Mouse (Mus musculus): ENCODE data around the gene Ccdc15. TPM values are rescaled to one million over a fixed set of nuclear protein-coding genes. Genes with fewer than 3 reads are reported as not detected.
"Not testable (repeated sequence)": the region's sequence is repeated elsewhere in the genome, so short reads cannot be mapped to it uniquely, and the experiment has no call there.

Gene Ccdc15
- total and polyA plus RNA-seq, 2 experiments from 2014 or later = 0.99 to 2.5 TPM

- 0 out of 2 replicates have a peak, but pooled peaks cover 3% of the 10 kb centered on the region for H3K36me3 ChIP-seq (replicated peaks; ENCODE audit: control insufficient read depth, insufficient read depth, low read length)
- no peaks in the 10 kb centered on the region for H3K9me3 ChIP-seq (replicated peaks; ENCODE audit: control insufficient read depth, low read length)
- H3K4me3 ChIP-seq (ENCODE audit: low read depth, low read length) = peak overlapping the region; percentile 92
- H3K4me2 ChIP-seq (ENCODE audit: low read depth, low read length) = peak overlapping the region; percentile 97
- H3K4me1 ChIP-seq (ENCODE audit: control insufficient read depth, insufficient read depth) = peaks cover 12% of the 10 kb centered on the region
- H3K27me3 ChIP-seq (ENCODE audit: control insufficient read depth, insufficient read depth, low read length) = no peaks in the 10 kb centered on the region
- WGBS = 23% methylated on average over 12 of the region's 12 CpGs
- TF ChIP-seq CTCF (IDR thresholded peaks at IDR 0.05; ENCODE audit: low read depth) (no peak), EP300 (IDR thresholded peaks at IDR 0.05; ENCODE audit: low read depth) (no peak)
- no peak for DNase-seq (ENCODE audit: low spot score)
- peak overlapping the region; percentile 89 for H3K27ac ChIP-seq (ENCODE audit: low read depth)
- peak overlapping the region; percentile 90 for H3K9ac ChIP-seq (replicated peaks; ENCODE audit: low read depth, low read length)
- ATAC-seq (ENCODE audit: insufficient read depth, low read depth) = 0 out of 2 replicates have a peak, but pooled peaks have one; percentile 9
These were observed 846 bp downstream of the Ccdc15 start for GRCm38 (mm10) chr9:37347184-37347987.

- ATAC-seq (ENCODE audit: insufficient read depth, low read depth) (no peak), DNase-seq (ENCODE audit: low spot score) (no peak)
- H3K4me1 ChIP-seq (ENCODE audit: control insufficient read depth, insufficient read depth) = peaks cover 12% of the 10 kb centered on the region
- no peaks in the 10 kb centered on the region for H3K9me3 ChIP-seq (replicated peaks; ENCODE audit: control insufficient read depth, low read length)
- H3K9ac ChIP-seq (replicated peaks; ENCODE audit: low read depth, low read length) = no peak overlapping the region
- WGBS = 69% methylated on average over 3 of the region's 3 CpGs
- H3K27me3 ChIP-seq (ENCODE audit: control insufficient read depth, insufficient read depth, low read length) = no peaks in the 10 kb centered on the region
- no peak overlapping the region for H3K4me2 ChIP-seq (ENCODE audit: low read depth, low read length)
- 0 out of 2 replicates have a peak, but pooled peaks cover 8% of the 10 kb centered on the region for H3K36me3 ChIP-seq (replicated peaks; ENCODE audit: control insufficient read depth, insufficient read depth, low read length)
- no peak overlapping the region for H3K4me3 ChIP-seq (ENCODE audit: low read depth, low read length)
- TF ChIP-seq CTCF (IDR thresholded peaks at IDR 0.05; ENCODE audit: low read depth) = no peak
- no peak for TF ChIP-seq EP300 (IDR thresholded peaks at IDR 0.05; ENCODE audit: low read depth)
- no peak overlapping the region for H3K27ac ChIP-seq (ENCODE audit: low read depth)
These were observed 2.8 kb downstream of the Ccdc15 start for GRCm38 (mm10) chr9:37345406-37345805.

DNA sequence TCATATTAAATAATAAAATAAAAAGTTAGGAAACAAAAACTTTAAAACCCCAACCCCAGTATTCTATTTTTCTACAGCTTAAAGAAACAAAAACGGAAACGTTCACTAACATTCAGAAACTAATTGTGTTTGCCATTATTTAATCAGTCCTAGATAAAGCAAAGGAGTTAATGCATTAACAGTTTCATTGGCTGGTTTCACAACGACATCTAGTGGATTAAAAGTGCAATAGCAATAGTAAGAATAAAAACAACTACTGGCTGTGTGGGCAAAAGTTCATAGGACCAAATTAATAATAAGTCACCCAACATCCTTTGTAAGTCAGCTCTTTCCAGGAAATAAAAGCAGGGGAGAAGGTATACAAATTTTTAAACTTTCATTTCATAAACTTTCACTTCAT is 18.8 kb downstream of the Ccdc15 start:
- no peaks in the 10 kb centered on the region for H3K36me3 ChIP-seq (replicated peaks; ENCODE audit: control insufficient read depth, insufficient read depth, low read length)
- H3K9ac ChIP-seq (replicated peaks; ENCODE audit: low read depth, low read length) = no peak overlapping the region
- DNase-seq (ENCODE audit: low spot score) = peak; percentile 15
- no peaks in the 10 kb centered on the region for H3K4me1 ChIP-seq (ENCODE audit: control insufficient read depth, insufficient read depth)
- H3K27ac ChIP-seq (ENCODE audit: low read depth) = no peak overlapping the region
- TF ChIP-seq EP300 (IDR thresholded peaks at IDR 0.05; ENCODE audit: low read depth) (no peak), CTCF (IDR thresholded peaks at IDR 0.05; ENCODE audit: low read depth) (peak; percentile 69)
- no peak for ATAC-seq (ENCODE audit: insufficient read depth, low read depth)
- no peaks in the 10 kb centered on the region for H3K27me3 ChIP-seq (ENCODE audit: control insufficient read depth, insufficient read depth, low read length)
- 37% methylated on average over 3 of the region's 3 CpGs for WGBS
- H3K9me3 ChIP-seq (replicated peaks; ENCODE audit: control insufficient read depth, low read length) = no peaks in the 10 kb centered on the region
- H3K4me3 ChIP-seq (ENCODE audit: low read depth, low read length) = no peak overlapping the region
- no peak overlapping the region for H3K4me2 ChIP-seq (ENCODE audit: low read depth, low read length)

DNA sequence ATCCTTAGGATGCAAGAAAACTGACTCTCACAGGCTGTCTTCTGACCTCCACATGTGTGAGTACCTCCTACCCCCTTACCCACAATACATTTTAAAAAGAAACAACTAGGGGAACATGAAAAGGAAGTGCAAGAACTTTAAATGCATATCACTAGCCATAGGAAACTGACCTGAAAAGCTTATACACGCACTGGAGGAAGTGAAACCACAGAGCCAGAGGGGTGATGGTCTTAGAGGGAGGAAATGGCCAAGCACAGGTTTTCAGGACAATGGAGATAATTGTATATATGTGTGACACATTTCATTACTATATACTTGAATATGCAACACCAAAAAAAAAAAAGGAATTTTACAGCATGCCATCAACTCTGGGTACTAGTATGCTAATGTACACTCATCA is 46.5 kb downstream of the Ccdc15 start:
- no peaks in the 10 kb centered on the region for H3K4me1 ChIP-seq (ENCODE audit: control insufficient read depth, insufficient read depth)
- H3K4me2 ChIP-seq (ENCODE audit: low read depth, low read length) = no peak overlapping the region
- no peak for DNase-seq (ENCODE audit: low spot score)
- TF ChIP-seq CTCF (IDR thresholded peaks at IDR 0.05; ENCODE audit: low read depth) = no peak
- TF ChIP-seq EP300 (IDR thresholded peaks at IDR 0.05; ENCODE audit: low read depth) = no peak
- H3K4me3 ChIP-seq (ENCODE audit: low read depth, low read length) = no peak overlapping the region
- H3K36me3 ChIP-seq (replicated peaks; ENCODE audit: control insufficient read depth, insufficient read depth, low read length) = 0 out of 2 replicates have a peak, but pooled peaks cover 4% of the 10 kb centered on the region
- 69% methylated on average over 1 of the region's 1 CpGs for WGBS
- no peaks in the 10 kb centered on the region for H3K27me3 ChIP-seq (ENCODE audit: control insufficient read depth, insufficient read depth, low read length)
- no peak overlapping the region for H3K27ac ChIP-seq (ENCODE audit: low read depth)
- H3K9ac ChIP-seq (replicated peaks; ENCODE audit: low read depth, low read length) = no peak overlapping the region
- no peaks in the 10 kb centered on the region for H3K9me3 ChIP-seq (replicated peaks; ENCODE audit: control insufficient read depth, low read length)
- ATAC-seq (ENCODE audit: insufficient read depth, low read depth) = no peak

DNA sequence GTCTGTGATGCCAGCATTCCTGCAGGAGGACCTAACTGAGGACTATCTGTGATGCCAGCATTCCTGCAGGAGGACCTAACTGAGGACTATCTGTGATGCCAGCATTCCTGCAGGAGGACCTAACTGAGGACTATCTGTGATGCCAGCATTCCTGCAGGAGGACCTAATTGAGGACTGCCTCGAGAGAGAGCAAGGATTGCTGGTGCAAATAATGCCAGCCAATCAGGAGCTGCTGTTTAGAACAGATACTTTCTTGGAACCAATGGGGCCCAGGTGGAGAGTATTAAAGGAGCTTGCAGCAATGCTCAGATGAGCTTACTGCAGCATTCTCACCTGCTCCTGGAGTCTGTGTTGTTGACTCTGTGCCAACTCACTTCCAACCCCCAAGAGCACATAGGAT is 47.7 kb downstream of the Ccdc15 start:
- H3K27me3 ChIP-seq (ENCODE audit: control insufficient read depth, insufficient read depth, low read length); DNase-seq (ENCODE audit: low spot score); H3K27ac ChIP-seq (ENCODE audit: low read depth); H3K4me1 ChIP-seq (ENCODE audit: control insufficient read depth, insufficient read depth); H3K9me3 ChIP-seq (replicated peaks; ENCODE audit: control insufficient read depth, low read length); ATAC-seq (ENCODE audit: insufficient read depth, low read depth); H3K36me3 ChIP-seq (replicated peaks; ENCODE audit: control insufficient read depth, insufficient read depth, low read length); H3K4me2 ChIP-seq (ENCODE audit: low read depth, low read length); H3K9ac ChIP-seq (replicated peaks; ENCODE audit: low read depth, low read length); H3K4me3 ChIP-seq (ENCODE audit: low read depth, low read length): not testable (repeated sequence)
- 68% methylated on average over 1 of the region's 1 CpGs for WGBS

DNA sequence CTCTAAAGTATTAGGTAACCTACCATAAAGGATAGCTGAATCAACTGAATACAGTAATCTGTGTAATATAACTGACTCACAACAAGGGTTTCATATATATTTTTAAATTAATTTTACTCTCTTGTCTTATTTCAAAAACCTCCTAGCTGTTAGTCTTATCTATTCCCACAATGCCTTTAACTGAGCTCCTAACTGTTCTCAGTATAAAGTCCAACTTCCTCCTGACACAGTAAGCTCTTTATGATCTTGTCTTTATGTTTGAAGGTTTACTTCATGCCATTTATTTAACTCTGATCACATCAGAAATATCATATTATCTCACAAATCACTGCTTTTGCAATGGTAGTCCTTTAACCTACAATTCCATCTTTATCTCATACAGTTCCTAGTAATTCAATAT is 52.6 kb downstream of the Ccdc15 start:
- ATAC-seq (ENCODE audit: insufficient read depth, low read depth) (no peak), DNase-seq (ENCODE audit: low spot score) (no peak)
- no peak overlapping the region for H3K27ac ChIP-seq (ENCODE audit: low read depth)
- H3K9me3 ChIP-seq (replicated peaks; ENCODE audit: control insufficient read depth, low read length) = no peaks in the 10 kb centered on the region
- no peak overlapping the region for H3K9ac ChIP-seq (replicated peaks; ENCODE audit: low read depth, low read length)
- no peaks in the 10 kb centered on the region for H3K36me3 ChIP-seq (replicated peaks; ENCODE audit: control insufficient read depth, insufficient read depth, low read length)
- no peaks in the 10 kb centered on the region for H3K27me3 ChIP-seq (ENCODE audit: control insufficient read depth, insufficient read depth, low read length)
- TF ChIP-seq EP300 (IDR thresholded peaks at IDR 0.05; ENCODE audit: low read depth) = no peak
- TF ChIP-seq CTCF (IDR thresholded peaks at IDR 0.05; ENCODE audit: low read depth) = no peak
- no peak overlapping the region for H3K4me2 ChIP-seq (ENCODE audit: low read depth, low read length)
- H3K4me1 ChIP-seq (ENCODE audit: control insufficient read depth, insufficient read depth) = no peaks in the 10 kb centered on the region
- H3K4me3 ChIP-seq (ENCODE audit: low read depth, low read length) = no peak overlapping the region

All from heart, postnatal 0 days (tissue).